Comparison of ENCODE assay signal across 1 mouse cellular context in the genomic region with DNA sequence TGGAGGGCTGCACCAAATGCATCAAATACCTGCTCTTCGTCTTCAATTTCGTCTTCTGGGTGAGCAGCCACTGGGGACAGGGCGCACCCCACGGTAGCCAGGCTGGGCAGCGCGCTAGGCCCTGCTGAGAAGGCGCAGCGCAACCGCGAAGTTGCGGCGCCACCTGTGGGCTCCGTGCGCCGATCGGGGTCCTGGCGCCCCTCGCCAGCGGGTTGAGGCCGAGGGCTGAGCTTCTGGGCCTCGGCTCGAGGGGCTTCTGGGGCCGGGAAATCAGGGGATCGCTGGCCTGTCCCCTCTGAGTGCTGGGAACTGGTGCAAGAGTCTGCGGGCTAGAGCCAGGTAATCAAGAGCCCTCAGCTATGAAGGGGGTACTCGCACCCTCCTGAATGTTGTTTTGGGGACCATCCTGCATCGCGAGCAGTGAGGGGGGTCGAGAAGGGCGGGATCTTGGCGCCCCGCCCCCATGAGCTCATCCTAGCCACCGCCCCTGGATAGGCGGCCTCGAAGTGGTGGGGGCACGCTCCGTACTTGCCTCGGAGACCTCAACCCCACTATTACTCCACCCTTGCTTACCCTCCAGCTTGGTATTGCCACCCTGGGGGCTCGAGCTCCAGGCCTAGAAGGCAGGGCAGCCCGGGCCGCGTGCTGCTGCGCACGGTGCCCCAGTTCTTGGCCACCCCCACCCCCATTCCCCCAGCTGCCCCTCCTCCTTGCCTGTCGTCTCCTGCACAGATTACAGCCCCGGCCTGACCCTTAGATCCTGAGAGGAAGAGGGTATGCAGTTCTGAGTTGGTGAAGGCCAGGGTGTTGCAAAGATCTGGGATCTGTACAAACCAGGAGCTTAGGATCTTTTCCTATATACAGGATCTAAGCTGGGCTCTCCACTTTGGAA.
TF ChIP-seq lines count a peak whose summit lies in the region.

No protein-coding gene starts in this region.

TF ChIP-seq in C2C12, 6 proteins besides CTCF, POLR2A, EP300 and RAD21:
- no peak for TF ChIP-seq MYOG (IDR thresholded peaks at IDR 0.05; ENCODE audit: control insufficient read depth, extremely low read depth, insufficient read length)
- TF ChIP-seq USF1 (IDR thresholded peaks at IDR 0.05; ENCODE audit: low read depth): no peak
- TF ChIP-seq CEBPB (IDR thresholded peaks at IDR 0.05; ENCODE audit: low read depth): no peak
- no peak for TF ChIP-seq MAX (IDR thresholded peaks at IDR 0.05)
- TF ChIP-seq MYOD1 (IDR thresholded peaks at IDR 0.05; ENCODE audit: control insufficient read depth, insufficient read length, low read depth): no peak
- no peak for TF ChIP-seq FOSL1 (IDR thresholded peaks at IDR 0.05; ENCODE audit: insufficient read depth, low read length, poor library complexity, severe bottlenecking)
TF ChIP-seq in C2C12: peak in this region for 0.
